Mouse (Mus musculus): ENCODE measurements around the gene Letm1.

Gene Letm1

DNA sequence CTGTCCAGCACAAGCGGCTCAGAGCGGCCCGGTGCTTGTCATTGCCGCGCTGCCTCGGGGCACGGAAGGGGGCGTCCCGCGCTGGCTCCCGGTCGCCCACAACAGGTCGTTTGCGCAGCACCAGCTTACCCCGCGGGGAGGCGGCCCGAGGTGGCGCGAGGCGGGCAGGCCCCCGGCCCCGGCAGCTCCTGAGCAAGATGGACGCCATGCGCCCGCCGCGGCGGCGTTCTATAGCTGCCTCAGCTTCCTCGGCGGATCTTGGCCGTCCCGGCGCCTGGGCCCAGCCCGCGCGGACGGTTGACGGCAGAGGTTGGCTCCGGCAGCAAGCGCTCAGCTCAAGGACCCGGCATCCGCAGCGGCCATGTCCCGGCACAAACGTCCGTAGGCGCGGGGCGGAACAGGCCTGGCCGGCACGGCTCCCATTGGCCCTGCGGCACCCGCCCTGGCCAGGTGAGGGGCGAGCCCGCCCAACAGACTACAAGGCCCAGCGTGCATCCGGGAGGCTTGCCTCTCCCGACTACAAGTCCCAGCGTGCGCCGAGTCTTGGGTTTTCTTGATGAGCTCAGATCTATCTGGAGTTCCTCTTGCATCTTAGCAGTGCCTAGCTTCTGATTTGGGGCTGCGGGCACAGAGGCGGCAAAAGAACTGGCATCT, at the start of gene Letm1:
Gene Letm1 (minus strand): TSS at position 473 of the 654 bp plus-strand sequence.
- peak; percentile 85 to 91 for DNase-seq (ENCODE audit: low spot score in 2 of 2)

DNA sequence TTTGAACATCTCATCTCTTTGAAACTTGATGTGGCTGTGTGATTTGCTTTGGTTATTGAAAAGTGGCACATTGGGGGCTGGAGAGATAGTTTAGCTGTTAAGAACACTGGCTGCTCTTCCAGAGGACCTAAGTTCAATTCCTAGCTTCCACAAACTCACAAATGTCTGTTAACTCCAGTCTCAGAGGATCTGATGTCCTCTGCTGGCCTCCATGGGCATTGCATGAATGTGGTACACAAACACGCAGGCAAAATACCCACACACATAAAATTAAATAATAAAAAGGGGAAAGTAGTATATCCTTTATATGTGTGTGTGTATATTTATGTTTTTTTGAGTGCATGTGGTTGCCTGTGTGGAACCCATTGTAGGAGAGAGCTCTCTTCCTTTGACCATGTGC, 48.2 kb upstream of the Letm1 start:
- peak in 1 of 2 experiments; percentile 11 for DNase-seq (ENCODE audit: low spot score in 2 of 2)

DNA sequence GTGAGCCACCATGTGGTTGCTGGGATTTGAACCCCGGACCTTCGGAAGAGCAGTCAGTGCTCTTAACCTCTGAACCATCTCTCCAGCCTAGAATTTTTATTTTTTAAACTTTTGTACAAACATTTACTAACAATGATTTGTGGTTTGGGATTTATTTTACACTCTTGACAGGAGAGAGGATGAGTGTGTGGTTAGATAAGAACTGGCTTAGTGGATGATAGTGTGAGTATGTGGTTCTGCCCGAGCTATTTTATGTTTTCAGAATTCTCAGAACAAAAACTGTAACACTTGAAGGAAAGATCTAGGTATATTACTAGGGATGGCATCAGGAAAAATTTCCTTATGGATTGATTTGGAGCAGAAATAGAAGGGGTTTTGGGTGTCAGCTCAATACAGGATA, 47.3 kb upstream of the Letm1 start:
- no peak for DNase-seq (ENCODE audit: low spot score in 2 of 2)

DNA sequence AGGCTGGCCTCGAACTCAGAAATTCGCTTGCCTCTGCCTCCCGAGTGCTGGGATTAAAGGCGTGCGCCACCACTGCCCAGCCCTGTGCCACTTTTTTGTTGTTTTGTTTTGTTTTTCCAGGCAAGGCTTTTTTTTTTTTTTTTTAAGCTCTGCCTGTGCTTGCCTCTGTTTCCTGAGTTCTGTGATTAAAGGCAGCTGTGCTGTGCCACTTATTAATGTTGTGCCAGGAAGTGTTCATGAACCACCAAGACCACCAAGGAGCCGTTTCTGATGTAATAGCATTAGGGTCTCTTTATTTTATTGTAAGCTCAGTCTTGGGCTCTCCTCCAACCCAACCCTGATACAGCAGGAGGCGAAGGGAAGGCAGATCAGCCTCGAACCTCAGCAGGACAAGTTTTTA, 45.5 kb upstream of the Letm1 start:
- DNase-seq (ENCODE audit: low spot score in 2 of 2) = no peak

DNA sequence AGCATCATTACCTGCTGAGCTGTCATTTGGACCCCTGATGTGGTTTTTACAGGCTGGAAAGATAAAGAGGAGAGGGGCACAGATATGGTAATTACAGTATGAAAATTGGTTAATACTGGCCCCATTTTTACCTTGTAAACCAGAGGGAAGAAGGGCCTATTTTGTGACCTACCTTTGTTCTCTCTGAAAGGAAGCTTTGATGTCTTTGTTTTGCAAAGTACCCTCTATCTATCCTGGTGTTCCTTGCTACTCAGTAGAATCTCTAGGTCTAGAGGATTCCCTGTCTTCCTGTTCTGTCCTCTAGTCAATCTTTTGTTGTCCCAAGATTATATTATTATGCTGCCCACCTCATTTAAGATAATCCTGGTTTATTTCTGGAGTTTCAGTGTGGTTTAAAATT, 43.4 kb upstream of the Letm1 start:
- no peak for DNase-seq (ENCODE audit: low spot score in 2 of 2)

DNA sequence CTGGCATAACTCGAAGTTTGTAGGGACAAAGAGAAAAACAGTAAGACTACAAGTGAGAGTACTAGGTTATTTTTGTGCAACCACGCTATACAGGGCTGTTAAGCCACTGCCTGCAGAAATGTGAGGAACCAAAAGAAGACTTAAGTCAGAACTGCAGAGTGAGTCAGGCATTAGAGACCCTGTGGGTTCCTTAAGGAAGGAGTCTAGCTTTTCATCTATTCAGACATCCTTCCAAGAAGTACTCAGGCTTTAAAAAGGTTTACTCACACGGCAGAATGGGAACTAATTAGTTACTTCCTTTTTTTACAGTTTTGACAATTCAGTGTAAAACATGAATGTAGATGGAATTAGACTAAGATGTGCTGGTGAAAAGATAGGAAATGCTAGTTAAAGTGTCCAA, 39.8 kb upstream of the Letm1 start:
- DNase-seq (ENCODE audit: low spot score in 2 of 2) = no peak

DNA sequence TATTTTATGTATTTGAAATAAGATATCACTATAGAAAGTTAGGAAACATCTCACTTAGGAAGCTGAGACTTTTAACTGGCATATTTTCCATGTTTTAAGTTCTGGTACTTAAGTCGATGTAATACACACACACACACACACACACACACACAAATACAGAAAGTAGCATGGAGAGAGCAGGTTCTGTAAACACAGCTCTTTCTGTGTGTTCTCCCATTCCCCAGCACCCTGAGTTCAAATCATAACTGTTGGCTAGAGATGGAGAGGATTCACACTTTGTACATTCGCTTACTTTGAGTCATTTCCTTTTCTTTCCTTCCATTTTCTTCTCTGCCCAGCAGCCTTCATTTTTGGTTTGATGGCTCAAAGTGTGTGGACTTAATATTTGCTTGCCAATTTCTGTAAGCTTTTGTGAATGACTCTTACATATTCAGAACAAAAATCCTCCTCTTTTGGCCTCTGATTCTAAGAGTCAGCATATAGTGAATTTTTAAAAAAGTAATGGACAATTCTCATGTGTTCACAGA, 39.3 kb upstream of the Letm1 start:
- DNase-seq (ENCODE audit: low spot score in 2 of 2) = no peak

DNA sequence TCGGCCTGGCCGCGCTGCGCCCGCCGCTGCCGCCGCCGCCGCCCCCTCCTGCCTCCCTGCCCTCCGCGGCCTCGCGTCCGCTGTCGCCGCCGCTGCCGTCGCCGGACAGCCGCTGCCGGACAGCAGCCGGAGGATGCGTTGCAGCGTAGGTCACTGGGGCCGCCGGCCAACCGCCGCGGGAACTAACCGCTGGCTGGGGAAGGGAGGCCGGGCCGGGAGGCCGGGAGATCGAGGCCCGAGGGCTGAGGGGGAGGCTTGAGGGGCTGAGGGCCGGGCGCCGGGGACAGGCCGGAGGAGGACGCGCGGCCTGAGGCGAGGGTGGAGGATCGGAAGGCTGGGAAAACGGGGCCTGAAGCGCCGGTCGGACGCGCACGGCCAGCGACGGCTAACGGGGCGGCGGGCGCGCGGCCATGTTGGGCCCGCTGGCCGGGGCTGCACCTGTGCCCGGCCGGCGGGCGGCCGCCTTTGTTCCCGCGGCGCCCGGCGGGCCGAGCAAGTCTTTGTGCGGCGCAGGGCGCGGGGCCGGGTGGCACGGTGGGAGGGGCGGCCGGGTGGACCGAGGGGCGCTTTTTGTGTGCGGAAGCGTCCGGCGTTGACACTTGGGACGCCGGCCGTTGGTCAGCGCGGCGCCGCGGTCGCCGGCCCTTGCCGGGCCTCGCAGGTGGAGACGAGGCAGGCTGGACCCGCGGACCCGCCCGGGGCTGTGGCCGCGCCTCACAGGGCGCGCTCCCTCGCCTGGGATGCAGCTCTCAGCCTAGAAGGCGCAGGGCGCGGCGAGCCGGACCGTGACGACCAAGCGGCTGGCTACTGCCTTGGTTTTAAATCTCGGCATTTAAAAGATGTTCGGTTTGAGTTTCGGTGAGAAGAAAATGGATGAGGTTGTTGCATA, 38.4 kb upstream of the Letm1 start:
- peak; percentile 47 to 49 for DNase-seq (ENCODE audit: low spot score in 2 of 2)

DNA sequence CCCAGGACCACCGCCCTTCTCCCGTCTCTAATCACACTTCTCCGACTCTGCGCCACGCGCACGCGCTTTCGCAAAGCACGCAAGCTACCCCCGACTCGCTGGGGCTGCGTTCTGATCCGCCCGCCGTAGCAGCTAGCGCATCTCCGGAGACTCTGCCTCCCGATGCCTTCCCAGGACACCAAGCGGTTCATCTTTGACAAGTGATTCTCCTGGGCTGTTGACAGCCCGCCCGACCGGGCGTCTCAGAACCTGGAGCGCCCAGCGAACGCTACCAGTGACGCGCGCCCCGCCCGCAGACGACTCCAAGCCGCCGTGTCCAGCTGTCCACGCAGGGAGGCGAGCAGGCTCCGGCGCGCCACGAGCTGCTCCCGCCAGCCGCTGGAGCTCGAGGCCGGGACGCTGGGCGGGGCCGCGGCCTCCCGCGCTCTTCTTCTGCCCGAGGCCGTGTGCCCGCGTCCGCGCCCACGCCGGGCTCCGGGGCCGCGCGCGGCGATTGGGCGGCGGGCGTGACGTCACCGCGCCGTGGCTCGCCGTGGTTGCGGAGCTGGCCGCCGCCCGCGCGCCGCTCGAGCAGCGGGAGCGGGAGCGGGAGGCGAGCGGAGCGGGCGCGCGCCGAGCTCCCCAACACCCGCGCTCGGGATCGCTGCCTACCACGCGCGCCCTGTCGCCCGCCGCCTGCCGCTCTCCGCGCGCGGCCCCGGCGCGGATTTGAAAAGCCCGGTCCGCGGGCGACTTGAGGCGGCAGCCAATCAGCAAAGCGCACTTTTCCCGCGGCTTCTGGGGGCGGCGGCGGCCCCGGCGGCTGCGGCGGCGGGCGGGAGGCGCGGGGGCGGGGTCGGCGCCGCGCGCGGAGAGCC, 37.5 kb upstream of the Letm1 start, which contains the start of gene Nsd2:
Gene Nsd2 (plus strand): TSS at position 850 of the 857 bp plus-strand sequence.
- peak; percentile 71 to 78 for DNase-seq (ENCODE audit: low spot score in 2 of 2)

DNA sequence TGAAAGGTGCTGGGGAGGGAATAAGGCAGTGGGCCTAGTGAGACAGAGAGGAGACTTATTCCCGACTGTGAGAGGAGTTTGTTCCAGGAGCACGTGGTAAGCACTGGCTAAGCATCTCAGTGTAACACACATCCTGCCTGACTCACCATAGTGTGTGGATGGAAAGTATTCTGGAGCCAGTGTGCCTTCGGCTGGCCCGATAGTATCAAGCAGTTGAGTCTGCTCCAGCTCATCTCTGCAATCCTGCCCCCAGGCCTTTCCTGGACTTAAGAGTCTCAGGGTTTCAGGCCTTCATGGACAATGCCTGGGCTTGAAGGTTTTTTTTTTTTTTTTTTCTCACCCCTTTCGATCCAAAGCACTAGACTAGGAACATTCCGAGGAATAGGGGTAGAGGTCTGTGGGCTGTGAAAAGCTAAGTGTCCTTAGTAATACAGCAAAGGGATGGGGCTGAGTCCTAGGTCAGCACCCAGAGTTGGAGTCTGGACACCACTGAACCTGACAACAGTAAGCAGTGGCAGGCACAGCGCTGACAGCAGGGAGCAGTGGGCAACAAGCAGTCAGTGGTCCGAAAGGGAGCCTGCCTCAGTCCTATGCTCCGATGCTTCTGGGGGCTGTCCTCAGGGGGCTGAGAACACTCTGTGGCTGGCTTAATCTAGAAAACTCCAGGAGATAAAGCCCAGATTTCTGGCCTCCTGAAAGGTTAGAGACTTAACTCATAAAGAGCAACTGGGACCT, 36.7 kb upstream of the Letm1 start:
- no peak for DNase-seq (ENCODE audit: low spot score in 2 of 2)

DNA sequence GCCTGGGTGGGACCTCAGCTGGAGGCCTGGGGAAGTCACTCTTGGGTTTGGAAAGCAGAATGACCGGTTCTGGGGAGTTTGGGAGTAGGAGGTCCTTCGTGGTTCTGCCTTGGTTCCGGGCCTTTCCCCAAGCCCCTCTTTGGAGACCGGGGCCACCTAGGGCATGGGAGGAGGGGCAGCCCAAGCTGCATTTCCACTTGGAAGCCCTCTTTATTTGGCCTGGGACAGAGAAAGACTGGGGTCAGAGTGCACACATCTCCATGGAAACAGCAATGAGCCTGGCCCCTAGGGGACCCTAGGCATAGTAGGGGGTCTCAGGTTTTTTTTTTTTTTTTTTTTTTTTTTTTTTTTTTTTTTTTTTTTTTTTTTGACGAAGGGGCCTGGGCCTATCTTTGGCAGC, 35.5 kb upstream of the Letm1 start:
- no peak for DNase-seq (ENCODE audit: low spot score in 2 of 2)

DNA sequence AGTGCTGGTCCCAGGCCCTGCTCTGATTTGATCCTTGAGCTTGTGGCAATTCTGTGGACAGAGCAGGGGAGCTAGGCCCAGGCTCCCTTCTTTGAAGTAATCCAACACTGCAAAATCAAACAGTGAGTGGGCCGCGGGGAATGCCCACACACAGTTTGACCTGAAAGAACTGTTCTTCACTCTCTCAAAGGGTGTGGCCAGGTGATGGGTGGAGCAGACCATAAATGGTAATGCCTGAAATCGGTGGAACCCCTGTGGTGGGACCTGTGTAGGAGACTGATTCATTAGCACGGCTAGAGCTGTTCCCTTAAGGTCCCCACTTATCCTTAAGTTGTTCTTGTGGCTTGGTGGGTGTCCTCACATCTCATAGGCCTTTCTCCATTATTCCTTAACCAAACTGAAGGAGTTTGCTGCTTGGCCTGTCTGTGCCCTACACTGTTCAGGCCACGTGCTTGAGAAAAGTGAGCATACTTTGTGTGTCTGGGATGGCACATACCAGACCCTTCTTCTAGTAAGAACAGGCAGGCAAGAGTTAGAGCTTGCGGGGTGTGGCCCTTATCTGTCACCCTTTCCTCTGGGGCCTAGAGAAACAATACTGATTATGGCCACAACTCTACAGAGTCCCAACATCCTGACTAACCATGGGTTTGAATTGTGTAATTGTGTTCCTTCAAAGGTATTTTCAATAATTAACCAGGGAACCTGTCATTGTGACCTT, 33.5 kb upstream of the Letm1 start:
- no peak for DNase-seq (ENCODE audit: low spot score in 2 of 2)

DNA sequence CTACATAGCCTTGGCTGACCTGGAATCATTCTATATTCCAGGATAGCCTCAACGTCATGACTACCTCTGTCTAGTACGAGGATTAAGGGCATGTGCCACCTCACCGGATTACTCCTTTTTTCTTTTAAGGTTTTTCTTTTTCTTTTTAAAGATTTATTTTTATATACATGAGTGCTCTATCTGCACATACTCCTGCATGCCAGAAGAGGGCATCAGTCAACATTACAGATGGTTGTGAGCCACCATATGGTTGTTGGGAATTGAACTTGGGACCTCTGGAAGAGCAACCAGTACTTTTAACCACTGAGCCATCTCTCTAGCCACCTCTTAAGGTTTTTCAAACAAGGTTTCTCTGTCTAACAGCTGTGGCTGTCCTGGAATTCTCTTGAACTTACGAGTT, 28.9 kb upstream of the Letm1 start:
- DNase-seq (ENCODE audit: low spot score in 2 of 2) = no peak

DNA sequence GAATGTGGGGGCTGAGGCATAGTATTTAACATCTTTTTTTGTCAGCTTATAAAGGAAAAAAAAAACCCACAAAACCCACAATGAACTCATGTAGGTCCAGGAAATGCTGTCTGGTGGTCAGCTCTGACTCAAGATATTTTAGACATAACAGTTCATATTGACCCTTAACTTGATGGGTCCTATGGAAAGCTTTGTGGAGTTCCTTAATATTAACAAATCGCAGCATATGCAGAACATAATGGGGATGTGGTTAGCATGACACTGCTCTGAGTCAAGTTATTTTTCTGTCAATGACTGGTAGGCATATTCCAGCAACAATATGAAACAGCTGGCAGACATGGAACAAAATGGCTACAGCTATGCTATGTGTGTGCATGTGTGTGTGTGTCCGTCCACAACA, 20.7 kb upstream of the Letm1 start:
- no peak for DNase-seq (ENCODE audit: low spot score in 2 of 2)

DNA sequence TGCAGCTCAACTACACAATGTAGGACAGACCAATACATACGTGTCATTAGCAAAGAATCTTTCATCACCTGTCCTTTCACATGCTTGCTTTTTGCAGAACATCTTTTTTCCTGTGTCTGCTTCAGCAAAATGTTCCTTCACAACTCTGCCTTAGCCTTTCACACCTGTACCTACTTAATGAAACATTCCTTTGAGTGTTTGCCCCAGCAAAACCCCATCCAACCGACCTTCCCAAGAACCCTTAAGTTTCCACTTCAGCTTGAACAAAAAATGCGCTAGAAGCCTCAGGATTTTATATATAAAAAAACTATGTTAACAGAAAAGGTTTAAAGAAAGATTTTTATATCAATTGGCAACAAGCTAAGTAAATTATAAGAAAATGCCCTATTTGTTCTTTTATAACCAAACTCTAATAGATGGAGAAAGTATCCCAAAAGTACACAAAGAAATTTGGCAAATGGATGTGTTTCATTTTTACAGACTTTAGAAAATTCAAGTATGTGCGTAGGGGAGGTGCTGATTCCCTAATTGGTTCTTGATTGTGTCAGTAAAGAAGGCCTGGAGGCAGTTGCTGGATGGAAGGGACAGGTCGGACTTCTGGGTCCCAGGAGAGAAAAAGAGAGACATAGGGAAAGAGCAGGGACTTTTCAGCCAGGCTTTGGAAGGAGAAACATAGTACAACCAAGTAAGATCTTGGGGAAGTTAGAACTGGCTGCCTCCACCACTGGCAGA, 9.5 kb upstream of the Letm1 start:
- no peak for DNase-seq (ENCODE audit: low spot score in 2 of 2)

DNA sequence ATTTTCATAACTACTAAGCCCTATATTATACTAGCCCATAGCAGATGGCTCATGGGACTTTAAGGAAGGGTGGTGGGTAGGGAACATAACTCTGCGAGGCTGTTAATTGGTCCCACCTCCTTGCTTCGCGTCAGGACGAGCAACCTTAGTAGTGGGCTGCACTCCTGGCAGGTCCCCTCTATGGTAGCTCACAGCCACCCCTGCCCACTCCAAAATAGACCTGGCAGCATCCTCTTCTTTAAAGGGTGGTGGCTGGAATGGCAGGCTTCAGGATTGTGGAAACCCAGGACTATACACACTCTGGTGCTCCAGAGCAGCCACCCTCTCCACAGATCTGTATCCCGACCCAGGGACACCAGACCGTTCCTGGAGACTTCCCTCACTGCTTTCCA, 378 bp upstream of the Letm1 start:
- no peak for DNase-seq (ENCODE audit: low spot score in 2 of 2)

DNA sequence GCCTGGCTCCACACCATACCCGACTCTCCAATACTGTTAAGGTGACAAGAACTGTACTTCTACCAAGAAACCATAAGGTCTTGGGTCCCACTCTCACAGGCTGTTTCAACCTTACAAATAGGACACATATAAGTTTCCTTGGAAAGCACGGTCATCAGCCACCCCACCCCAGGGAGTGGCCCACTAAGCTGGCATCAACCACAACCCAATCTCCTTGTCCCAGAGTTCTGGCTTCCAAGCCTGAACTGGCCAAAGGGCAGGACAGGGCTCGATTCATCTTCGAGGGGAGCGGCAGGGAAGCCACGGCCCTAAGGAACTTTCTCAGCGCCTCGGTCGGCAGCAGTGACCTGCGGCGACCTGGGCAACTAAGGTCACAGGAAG, 663 bp downstream of the Letm1 start:
- no peak for DNase-seq (ENCODE audit: low spot score in 2 of 2)

DNA sequence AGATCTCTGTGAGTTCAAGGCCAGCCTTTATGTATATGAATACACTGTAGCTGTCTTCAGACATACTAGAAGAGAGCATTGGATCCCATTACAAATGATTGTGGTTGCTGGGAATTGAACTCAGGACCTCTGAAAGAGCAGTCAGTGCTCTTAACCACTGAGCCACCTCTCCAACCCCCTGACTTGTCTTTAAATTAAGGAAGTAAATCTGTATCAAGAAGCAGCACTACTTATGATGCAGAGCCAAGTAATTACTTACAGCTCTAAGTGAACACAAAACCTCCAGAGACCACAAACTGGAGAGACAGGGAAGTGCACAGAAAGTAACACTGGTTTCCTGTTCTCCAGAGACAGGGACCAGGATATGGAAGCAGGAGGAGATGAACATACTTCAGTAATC, 5.4 kb downstream of the Letm1 start:
- DNase-seq (ENCODE audit: low spot score in 2 of 2) = no peak

DNA sequence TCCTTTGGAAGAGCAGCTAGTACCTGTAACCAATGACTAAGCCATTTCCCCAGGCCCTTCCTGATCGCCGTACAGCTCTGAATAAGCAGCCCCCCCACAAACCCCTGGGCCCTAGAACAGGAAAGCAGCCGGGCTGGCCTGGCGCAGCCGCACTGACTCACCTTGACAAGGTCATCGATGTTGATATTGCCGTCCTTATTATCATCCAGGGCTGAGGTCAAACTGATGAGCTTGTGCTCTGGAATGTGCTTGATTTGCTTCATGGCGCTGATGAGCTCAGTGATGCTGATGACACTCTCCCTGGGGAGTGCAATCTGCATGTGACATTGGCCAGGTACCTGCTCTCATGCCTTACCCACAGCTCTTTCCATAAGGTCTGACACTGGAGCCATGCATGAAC, 39.1 kb downstream of the Letm1 start:
- no peak for DNase-seq (ENCODE audit: low spot score in 2 of 2)

DNA sequence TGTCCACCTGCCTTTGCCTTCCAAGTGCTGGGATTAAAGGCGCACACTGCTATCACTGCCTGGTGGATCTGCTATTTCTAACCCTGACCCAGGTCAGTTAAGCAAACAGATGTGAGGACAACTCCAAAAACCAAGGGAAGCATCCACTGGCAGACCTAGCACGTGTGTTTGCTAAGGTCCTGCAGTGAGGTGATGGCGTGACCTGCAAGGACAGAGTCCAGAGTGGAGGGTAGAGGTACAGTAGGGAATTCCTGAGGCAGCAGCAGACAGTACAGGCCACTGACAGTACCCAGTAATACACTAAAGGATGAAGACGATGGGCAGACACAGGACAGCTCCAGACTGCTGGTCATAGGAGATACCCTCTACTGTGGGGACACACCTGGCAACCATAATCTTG, 42.1 kb downstream of the Letm1 start:
- no peak for DNase-seq (ENCODE audit: low spot score in 2 of 2)
